Mouse (Mus musculus): ENCODE results near the gene Tcf3. TPM values are rescaled to one million over a fixed set of nuclear protein-coding genes. Genes with fewer than 3 reads are reported as not detected.

Tcf3 gene
- total and polyA plus RNA-seq, 3 experiments: 146 to 223 (median 207) TPM

GRCm38 (mm10) chr10:80432936-80433512 is 423 bp downstream of the Tcf3 start:
- no peak overlapping the region; the same call in 1 of the 2 replicates for H3K4me2 ChIP-seq (ENCODE audit: insufficient read depth, low read depth, poor library complexity, severe bottlenecking)
- H3K79me2 ChIP-seq (replicated peaks; ENCODE audit: control insufficient read depth, extremely low read depth, insufficient read depth, poor library complexity, severe bottlenecking): peaks cover 47% of the 10 kb centered on the region
- TF ChIP-seq MAZ (IDR thresholded peaks at IDR 0.05; ENCODE audit: low read depth, low read length) (no peak), ZMIZ1 (IDR thresholded peaks at IDR 0.05; ENCODE audit: low read depth, low read length) (no peak), NELFE (IDR thresholded peaks at IDR 0.05; ENCODE audit: low read depth, low read length) (no peak; the same call in 1 of the 2 replicates), ELF1 (IDR thresholded peaks at IDR 0.05; ENCODE audit: low read depth, low read length) (no peak), BHLHE40 (IDR thresholded peaks at IDR 0.05; ENCODE audit: low read depth, low read length) (0 out of 2 replicates have a peak, but pooled peaks have one; percentile 13), ZNF384 (IDR thresholded peaks at IDR 0.05; ENCODE audit: low read depth, low read length) (peak; percentile 50; the same call in 1 of the 2 replicates), SIN3A (IDR thresholded peaks at IDR 0.05; ENCODE audit: low read length) (no peak)
- peaks cover 30 to 55% of the 10 kb centered on the region in 2 experiments for H3K4me1 ChIP-seq (ENCODE audit: control insufficient read depth in 1 of 2, insufficient read depth in 2 of 2)
- dilution Hi-C loops (cut with MboI; ENCODE audit: extremely low pct_ligation_motif_present, extremely low pct_unique_long_range_greater_than_20kb, low sequenced_read_pairs): no loop called here
- H3K9me3 ChIP-seq (replicated peaks; ENCODE audit: low read length): no peaks in the 10 kb centered on the region
- H3K9ac ChIP-seq (ENCODE audit: insufficient read depth, low read depth): peak overlapping the region; percentile 99
- H3K27me3 ChIP-seq (replicated peaks): no peaks in the 10 kb centered on the region
- in situ Hi-C loops (cut with MboI; ENCODE audit: low pct_ligation_motif_present, low pct_unique_long_range_greater_than_20kb, low sequenced_read_pairs): loop anchor here (25.0 kb wide), 1 partner anchor 254 kb away; the partner anchor contains the start of gene Mknk2
- peaks cover 20 to 28% of the 10 kb centered on the region in 2 experiments for H3K36me3 ChIP-seq (replicated peaks in 1 of 2; ENCODE audit: control insufficient read depth in 1 of 2, insufficient read depth in 1 of 2, low read length in 1 of 2)
- no peak for DNase-seq (ENCODE audit: extremely low read depth)
- H3K4me3 ChIP-seq (replicated peaks in 1 of 3; ENCODE audit: low read depth in 2 of 3, low read length in 2 of 3, poor library complexity in 1 of 3): peak overlapping the region; percentile 97 to 99 (median 97)
- peak overlapping the region; percentile 96 for H3K27ac ChIP-seq (ENCODE audit: insufficient read depth, low read depth)

- Histone ChIP-seq H3K27me3 (replicated peaks) (no peaks in the 10 kb centered on the region), H3K9ac (ENCODE audit: insufficient read depth, low read depth) (peak overlapping the region; percentile 99), H3K9me3 (replicated peaks; ENCODE audit: low read length) (no peaks in the 10 kb centered on the region), H3K4me1 (ENCODE audit: control insufficient read depth in 1 of 2, insufficient read depth in 2 of 2) (peaks cover 30 to 56% of the 10 kb centered on the region in 2 experiments), H3K4me3 (replicated peaks in 1 of 3; ENCODE audit: low read depth in 2 of 3, low read length in 2 of 3, poor library complexity in 1 of 3) (peak overlapping the region; percentile 97 to 99 (median 97)), H3K79me2 (replicated peaks; ENCODE audit: control insufficient read depth, extremely low read depth, insufficient read depth, poor library complexity, severe bottlenecking) (peaks cover 52% of the 10 kb centered on the region), H3K36me3 (replicated peaks in 1 of 2; ENCODE audit: control insufficient read depth in 1 of 2, insufficient read depth in 1 of 2, low read length in 1 of 2) (peaks cover 26 to 34% of the 10 kb centered on the region in 2 experiments), H3K27ac (ENCODE audit: insufficient read depth, low read depth) (peak overlapping the region; percentile 96), H3K4me2 (ENCODE audit: insufficient read depth, low read depth, poor library complexity, severe bottlenecking) (peak overlapping the region; percentile 82)
- no peak for TF ChIP-seq GABPA (IDR thresholded peaks at IDR 0.05; ENCODE audit: insufficient replicate concordance, low read depth, low read length)
- no peak for TF ChIP-seq RAD21 (IDR thresholded peaks at IDR 0.05; ENCODE audit: low read depth, low read length)
- no peak for TF ChIP-seq NRF1 (IDR thresholded peaks at IDR 0.05; ENCODE audit: low read depth, low read length)
- 0 out of 2 replicates have a peak, but pooled peaks have one; percentile 9 for TF ChIP-seq TCF12 (IDR thresholded peaks at IDR 0.05; ENCODE audit: low read depth, low read length)
- TF ChIP-seq ZMIZ1 (IDR thresholded peaks at IDR 0.05; ENCODE audit: low read depth, low read length): peak; percentile 53; the same call in 1 of the 2 replicates
- no peak for TF ChIP-seq UBTF (IDR thresholded peaks at IDR 0.05; ENCODE audit: low read depth, low read length)
- TF ChIP-seq CHD1 (IDR thresholded peaks at IDR 0.05; ENCODE audit: low read depth, low read length): peak; percentile 82; the same call in 1 of the 2 replicates
- no peak for TF ChIP-seq KAT2A (IDR thresholded peaks at IDR 0.05; ENCODE audit: insufficient replicate concordance, low read length)
- no peak for TF ChIP-seq MYC (IDR thresholded peaks at IDR 0.05; ENCODE audit: low read depth, low read length)
- no peak for TF ChIP-seq SIN3A (IDR thresholded peaks at IDR 0.05; ENCODE audit: low read length)
- in situ Hi-C loops (cut with MboI; ENCODE audit: low pct_ligation_motif_present, low pct_unique_long_range_greater_than_20kb, low sequenced_read_pairs): loop anchor here (25.0 kb wide), 1 partner anchor 255 kb away; the partner anchor contains the start of gene Mknk2
- dilution Hi-C loops (cut with MboI; ENCODE audit: extremely low pct_ligation_motif_present, extremely low pct_unique_long_range_greater_than_20kb, low sequenced_read_pairs): no loop called here
- DNase-seq (ENCODE audit: extremely low read depth): no peak
These were observed 1.1 kb downstream of the Tcf3 start for GRCm38 (mm10) chr10:80432387-80432785.

Data from CH12.LX (cell line).